Mouse (Mus musculus) B cell, adult 67 days (primary cell): ENCODE data around the gene Zfp974. TPM values are rescaled to one million over a fixed set of nuclear protein-coding genes. Genes with fewer than 3 reads are reported as not detected.

Experiments
- total RNA-seq, 2 experiments: library from RNA; stranded (reverse); gene quantifications; 4 replicates each; pipeline ENCODE4 v1.2.4; 2023

Zfp974 gene
- 10 to 100 TPM; 13.6 to 16.9 TPM for total RNA-seq

DNA sequence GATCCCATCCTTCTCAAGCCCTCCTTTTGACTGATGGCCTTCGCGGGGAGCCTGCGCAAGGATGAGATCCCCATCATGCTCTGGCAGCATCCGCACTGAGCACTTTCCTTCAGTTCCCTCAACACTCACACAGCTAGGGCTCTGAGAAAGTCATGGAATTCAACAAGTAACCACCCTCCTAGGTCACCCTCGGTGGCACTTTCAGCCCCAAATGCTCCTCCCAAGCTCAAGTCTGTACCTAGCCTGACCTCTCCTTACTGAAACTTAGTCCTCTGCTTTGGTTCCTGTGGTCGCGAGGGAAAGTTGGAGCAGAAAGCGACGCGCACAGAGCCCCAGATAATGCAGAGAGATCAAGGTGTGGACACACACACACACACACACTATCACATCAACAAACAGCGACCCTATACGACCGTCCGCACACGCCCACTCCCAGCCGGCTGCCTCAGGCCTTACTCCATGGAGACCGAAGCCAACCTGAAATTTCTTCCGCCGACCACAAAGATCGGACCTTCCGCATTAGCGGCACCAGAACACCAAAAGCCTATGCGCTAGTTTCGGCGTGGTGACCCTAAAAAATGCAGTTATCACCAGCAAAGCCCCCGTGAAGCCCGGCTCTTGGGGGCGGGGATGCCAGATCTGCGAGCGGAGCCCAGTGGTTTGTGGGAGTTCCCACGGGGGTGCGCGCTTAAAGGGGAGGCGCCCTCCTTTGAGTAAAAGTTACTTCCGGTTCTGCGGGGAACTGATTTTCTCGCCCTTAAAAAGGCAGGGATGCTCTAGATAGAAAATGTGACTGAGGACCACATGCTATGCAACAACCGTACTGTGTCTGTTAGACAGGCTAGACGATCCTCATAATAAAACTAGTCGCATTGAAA is at the start of gene Zfp974:
Gene Zfp974 (minus strand): TSS at position 643 of the 878 bp plus-strand sequence.

Other genes starting within 250 kb of the Zfp974 start
- 1 to 10 TPM; 1.3 to 2.2 TPM for gene Zfp607b, start 240.1 kb downstream of the Zfp974 start, total RNA-seq
- gene Zfp60, start 198.1 kb downstream of the Zfp974 start, total RNA-seq = 10 to 100 TPM; 21.5 to 22.2 TPM
- 10 to 100 TPM; 11.0 to 16.7 TPM for gene Zfp626, start 122.3 kb downstream of the Zfp974 start, total RNA-seq
- gene Zfp59, start 90.9 kb downstream of the Zfp974 start, total RNA-seq = 1 to 10 TPM; 5.8 to 7.8 TPM
- gene Zfp607a, start 71.9 kb downstream of the Zfp974 start, total RNA-seq = 10 to 100 TPM; 14.1 to 14.8 TPM
- 10 to 100 TPM; 15.1 to 16.9 TPM for gene Zfp780b, start 49.7 kb upstream of the Zfp974 start, total RNA-seq
- 10 to 100 TPM; 11.2 to 13.1 TPM for gene Zfp850, start 84.7 kb upstream of the Zfp974 start, total RNA-seq
- gene Psmc4, start 120.6 kb upstream of the Zfp974 start, total RNA-seq = 100 to 1,000 TPM; 125 to 128 TPM
- not detected for gene Fcgbp, start 141.8 kb upstream of the Zfp974 start, total RNA-seq
- gene 9530053A07Rik, start 200.0 kb upstream of the Zfp974 start, total RNA-seq = not detected
- 100 to 1,000 TPM; 202 to 203 TPM for gene Fbl, start 240.2 kb upstream of the Zfp974 start, total RNA-seq